Mouse (Mus musculus) stomach, embryonic 16.5 days (tissue): ENCODE data around the gene Mab21l1. TPM values are rescaled to one million over a fixed set of nuclear protein-coding genes. Genes with fewer than 3 reads are reported as not detected.

Source experiments
- ATAC-seq: fragments of 200-750 bp; cut with Nextera tagmentation; 2 replicates; pipeline ENCODE4 v1.8.0; 2017; ENCODE audit warnings: moderate number of reproducible peaks, moderate TSS enrichment; ENCODE audit not compliant: insufficient read depth, low FRiP score
- H3K27ac ChIP-seq: fragments of 300-500 bp; sonication (generic); 2 replicates; pipeline ENCODE4 v1.5.1; 2014; ENCODE audit warnings: low read length
- H3K27me3 ChIP-seq: fragments of 300-500 bp; sonication (generic); 2 replicates; pipeline ENCODE4 v1.6.1; 2014; ENCODE audit warnings: low read length, control low read depth, mixed read lengths; ENCODE audit not compliant: control insufficient read depth, insufficient read depth
- H3K36me3 ChIP-seq: fragments of 300-500 bp; sonication (generic); 2 replicates; pipeline ENCODE4 v1.6.1; 2014; ENCODE audit warnings: low read length; ENCODE audit not compliant: control insufficient read depth, insufficient read depth
- H3K4me1 ChIP-seq: fragments of 300-500 bp; sonication (generic); 2 replicates; pipeline ENCODE4 v1.6.1; 2014; ENCODE audit warnings: low read length, control low read depth, mixed read lengths; ENCODE audit not compliant: control insufficient read depth, insufficient read depth
- H3K4me2 ChIP-seq: fragments of 300-500 bp; sonication (generic); 2 replicates; pipeline ENCODE4 v1.6.1; 2014; ENCODE audit warnings: low read depth, low read length, mixed read lengths
- H3K4me3 ChIP-seq: fragments of 300-500 bp; sonication (generic); replicated peaks from 2 replicates; pipeline ENCODE4 v1.5.1; 2014; ENCODE audit warnings: mild to moderate bottlenecking, low read length
- H3K9ac ChIP-seq: fragments of 300-500 bp; sonication (generic); 2 replicates; pipeline ENCODE4 v1.6.1; 2014; ENCODE audit warnings: low read length
- H3K9me3 ChIP-seq: fragments of 300-500 bp; sonication (generic); replicated peaks from 2 replicates; pipeline ENCODE4 v1.6.1; 2016; ENCODE audit warnings: low read length, control low read depth; ENCODE audit not compliant: control insufficient read depth
- WGBS: fragments of 180-500 bp; shearing (Covaris S2); extraction: QIAGEN DNeasy Blood & Tissue Kit; methylation state at CpG from one replicate; pipeline ENCODE4 v1.1.7; 2014; 5-methylcytosine and 5-hydroxymethylcytosine counted together
- polyA plus RNA-seq: library from polyadenylated mRNA; unstranded; fragments of >200 nt; fragmentation: Nextera tagmentation; extraction: Ambion mirVana; gene quantifications from 2 replicates; pipeline ENCODE4 v1.2.1, GENCODE M21; 2015

The Mab21l1 gene
- polyA plus RNA-seq, 1 experiment from 2014 or later = 8.4 TPM

GRCm38 (mm10) chr3:55790609-55791008, 8.3 kb downstream of the Mab21l1 start:
- no peak overlapping the region for H3K4me3 ChIP-seq
- no peak overlapping the region for H3K4me2 ChIP-seq
- ATAC-seq = no peak
- no peaks in the 10 kb centered on the region for H3K4me1 ChIP-seq
- no peak overlapping the region for H3K9ac ChIP-seq
- no peak overlapping the region for H3K27ac ChIP-seq
- peaks cover 17% of the 10 kb centered on the region for H3K27me3 ChIP-seq
- WGBS = 85% methylated on average over 4 of the region's 4 CpGs
- H3K36me3 ChIP-seq = no peaks in the 10 kb centered on the region
- H3K9me3 ChIP-seq = no peaks in the 10 kb centered on the region

GRCm38 (mm10) chr3:55792251-55792650, 9.9 kb downstream of the Mab21l1 start:
- no peak for ATAC-seq
- H3K9ac ChIP-seq = no peak overlapping the region
- no peaks in the 10 kb centered on the region for H3K4me1 ChIP-seq
- H3K4me3 ChIP-seq = no peak overlapping the region
- no peaks in the 10 kb centered on the region for H3K9me3 ChIP-seq
- H3K27ac ChIP-seq = no peak overlapping the region
- H3K4me2 ChIP-seq = no peak overlapping the region
- H3K27me3 ChIP-seq = peaks cover 6% of the 10 kb centered on the region; the same call in 1 of the 2 replicates
- WGBS = 62% methylated on average over 5 of the region's 5 CpGs
- no peaks in the 10 kb centered on the region for H3K36me3 ChIP-seq

GRCm38 (mm10) chr3:55793842-55794575, 11.7 kb downstream of the Mab21l1 start:
- Histone ChIP-seq H3K9me3 (no peaks in the 10 kb centered on the region), H3K4me3 (no peak overlapping the region), H3K9ac (no peak overlapping the region), H3K27ac (no peak overlapping the region), H3K27me3 (peaks cover 3% of the 10 kb centered on the region; the same call in 1 of the 2 replicates), H3K4me1 (no peaks in the 10 kb centered on the region), H3K4me2 (no peak overlapping the region), H3K36me3 (no peaks in the 10 kb centered on the region)
- WGBS = 46% methylated on average over 7 of the region's 7 CpGs
- ATAC-seq = no peak

GRCm38 (mm10) chr3:55794768-55795167, 12.5 kb downstream of the Mab21l1 start:
- Histone ChIP-seq H3K4me1 (no peaks in the 10 kb centered on the region), H3K27me3 (no peaks in the 10 kb centered on the region), H3K36me3 (no peaks in the 10 kb centered on the region), H3K9me3 (no peaks in the 10 kb centered on the region), H3K4me3 (no peak overlapping the region), H3K27ac (no peak overlapping the region), H3K4me2 (no peak overlapping the region), H3K9ac (no peak overlapping the region)
- ATAC-seq = no peak
- WGBS = 78% methylated on average over 2 of the region's 2 CpGs

GRCm38 (mm10) chr3:55814993-55815625, 32.8 kb downstream of the Mab21l1 start:
- Histone ChIP-seq H3K4me2 (no peak overlapping the region), H3K27ac (no peak overlapping the region), H3K27me3 (no peaks in the 10 kb centered on the region), H3K36me3 (no peaks in the 10 kb centered on the region), H3K9me3 (no peaks in the 10 kb centered on the region), H3K9ac (no peak overlapping the region), H3K4me1 (no peaks in the 10 kb centered on the region), H3K4me3 (no peak overlapping the region)
- 69% methylated on average over 5 of the region's 5 CpGs for WGBS
- no peak for ATAC-seq

- Histone ChIP-seq H3K27me3 (no peaks in the 10 kb centered on the region), H3K4me2 (no peak overlapping the region), H3K36me3 (no peaks in the 10 kb centered on the region), H3K9me3 (no peaks in the 10 kb centered on the region), H3K27ac (no peak overlapping the region), H3K4me3 (no peak overlapping the region), H3K9ac (no peak overlapping the region), H3K4me1 (no peaks in the 10 kb centered on the region)
- WGBS = 60% methylated on average over 5 of the region's 5 CpGs
- ATAC-seq = no peak
These were observed 33.8 kb downstream of the Mab21l1 start for GRCm38 (mm10) chr3:55816096-55816495.

GRCm38 (mm10) chr3:55816638-55817375, 34.5 kb downstream of the Mab21l1 start:
- H3K27me3 ChIP-seq = no peaks in the 10 kb centered on the region
- ATAC-seq = no peak
- no peak overlapping the region for H3K9ac ChIP-seq
- no peak overlapping the region for H3K4me3 ChIP-seq
- no peaks in the 10 kb centered on the region for H3K9me3 ChIP-seq
- WGBS = 67% methylated on average over 6 of the region's 6 CpGs
- no peak overlapping the region for H3K4me2 ChIP-seq
- no peaks in the 10 kb centered on the region for H3K4me1 ChIP-seq
- no peak overlapping the region for H3K27ac ChIP-seq
- H3K36me3 ChIP-seq = no peaks in the 10 kb centered on the region

- peak; percentile 60; the same call in 1 of the 2 replicates for ATAC-seq
These were observed 35.8 kb downstream of the Mab21l1 start for GRCm38 (mm10) chr3:55818082-55818481.

GRCm38 (mm10) chr3:55819598-55819997, 37.3 kb downstream of the Mab21l1 start:
- Histone ChIP-seq H3K4me3 (no peak overlapping the region), H3K27me3 (no peaks in the 10 kb centered on the region), H3K36me3 (no peaks in the 10 kb centered on the region), H3K4me2 (no peak overlapping the region), H3K27ac (no peak overlapping the region), H3K9ac (no peak overlapping the region), H3K4me1 (no peaks in the 10 kb centered on the region), H3K9me3 (no peaks in the 10 kb centered on the region)
- no peak for ATAC-seq

More at GRCm38 (mm10) chr3:55818082-55818481, 35.8 kb downstream of the Mab21l1 start:
- Histone ChIP-seq H3K4me1 (no peaks in the 10 kb centered on the region), H3K36me3 (no peaks in the 10 kb centered on the region), H3K27me3 (no peaks in the 10 kb centered on the region), H3K9ac (no peak overlapping the region), H3K27ac (no peak overlapping the region), H3K9me3 (no peaks in the 10 kb centered on the region), H3K4me3 (no peak overlapping the region), H3K4me2 (no peak overlapping the region)
- 50% methylated on average over 2 of the region's 2 CpGs for WGBS
